Mouse (Mus musculus) right cerebral cortex, postnatal 4 days (tissue): ENCODE measurements at regions not wholly inside any gene's neighbourhood (a gene's known extent, or its start where the extent isn't known, plus 50 kb on each side); places are given as distances from the start of the nearest gene placed in this dataset.
A peak's percentile ranks its signal among the peaks of the same experiment; 100 is the strongest.

Experiments used
- DNase-seq: peaks from one replicate; pipeline ENCODE4 v3.0.0-alpha.2; 2022

GRCm38 (mm10) chr9:27557886-27558285 lies 161.3 kb downstream of the Spata19 start:
- no peak for DNase-seq

- no peak for DNase-seq
Measured at GRCm38 (mm10) chr9:27558286-27558685, 161.7 kb downstream of the Spata19 start.

GRCm38 (mm10) chr9:27568372-27569053 lies 171.9 kb downstream of the Spata19 start:
- peak; percentile 11 for DNase-seq

- DNase-seq: no peak
Measured at GRCm38 (mm10) chr9:27569054-27569387, 172.4 kb downstream of the Spata19 start.

DNA sequence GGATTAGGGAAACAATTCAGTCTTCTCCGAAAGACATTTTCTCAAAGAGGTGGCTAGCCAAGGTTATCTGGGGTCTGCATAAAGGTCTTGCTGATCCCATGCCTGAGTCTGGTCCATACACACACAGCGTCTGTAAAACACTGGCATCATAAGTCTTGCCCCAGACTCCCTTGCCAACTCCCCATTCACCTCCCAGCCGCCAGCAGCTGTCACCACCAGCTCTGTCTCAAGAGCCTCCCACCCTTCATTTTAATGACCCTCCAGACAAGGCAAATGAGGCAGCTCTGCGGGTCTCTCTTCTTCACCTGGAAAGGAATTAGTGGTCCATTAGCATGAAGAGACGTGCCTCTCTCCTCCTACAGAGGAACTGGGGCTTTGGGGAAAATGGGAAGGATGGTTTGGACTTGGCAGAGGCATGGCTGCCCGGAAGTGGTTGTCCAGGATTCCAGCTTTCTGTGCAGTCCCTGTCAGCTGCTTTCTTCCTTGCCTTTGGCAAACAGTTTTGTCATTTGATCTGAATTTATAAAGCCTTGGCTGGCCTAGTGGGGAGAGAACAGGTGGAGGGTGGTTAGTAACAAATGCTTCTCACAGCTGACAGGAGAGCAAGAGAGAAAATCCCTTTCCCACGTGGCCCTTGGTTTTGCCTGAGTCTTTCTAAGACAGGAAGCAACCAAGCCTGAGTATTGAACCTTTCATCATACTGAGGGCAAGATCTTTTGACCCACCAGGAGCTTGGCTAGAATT lies 173.3 kb upstream of the Opcml start:
- DNase-seq: no peak

- DNase-seq: no peak
Measured at GRCm38 (mm10) chr9:27634901-27635300, 155.7 kb upstream of the Opcml start.

DNA sequence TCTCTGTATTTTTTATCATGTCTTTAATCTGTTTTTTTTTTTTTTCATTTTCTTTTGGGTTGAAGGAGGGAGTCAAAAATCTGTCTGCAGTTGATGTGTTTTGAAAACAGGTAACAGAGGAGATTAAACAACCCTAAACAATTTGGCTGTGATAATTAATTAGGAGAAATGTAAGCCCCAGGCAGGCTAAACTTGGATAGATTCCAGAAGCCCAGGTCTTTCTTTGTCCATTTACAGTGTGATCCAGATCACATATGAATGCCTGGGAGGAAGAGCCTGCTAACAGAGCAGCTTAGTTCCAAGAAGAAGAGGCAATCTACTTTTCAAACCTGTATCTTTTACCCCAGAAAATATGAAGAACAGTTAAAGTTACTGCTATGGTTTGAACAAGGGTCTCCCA lies 150.0 kb upstream of the Opcml start:
- DNase-seq: no peak

DNA sequence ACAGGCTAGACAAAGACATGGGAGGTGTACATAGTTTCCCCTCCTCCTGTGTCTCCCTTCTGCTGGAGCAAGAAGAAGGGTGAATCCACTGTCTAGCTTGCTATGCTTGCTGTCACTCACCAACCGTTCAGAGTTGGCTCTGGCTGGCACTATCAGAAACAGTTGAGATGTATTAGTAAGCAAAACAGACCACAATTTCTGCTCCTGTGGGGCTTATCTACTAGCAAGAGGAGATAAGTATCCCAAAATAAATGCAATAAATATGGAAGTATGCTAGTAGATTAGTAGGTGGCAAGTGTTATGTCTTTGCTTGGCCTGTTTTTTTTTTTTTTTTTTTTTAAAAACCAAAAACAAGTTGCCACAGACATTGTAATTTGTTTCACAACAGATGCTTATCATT lies 147.3 kb upstream of the Opcml start:
- DNase-seq: no peak

GRCm38 (mm10) chr9:27643916-27644315 lies 146.7 kb upstream of the Opcml start:
- no peak for DNase-seq

- no peak for DNase-seq
Measured at GRCm38 (mm10) chr9:27645435-27645834, 145.1 kb upstream of the Opcml start.

DNA sequence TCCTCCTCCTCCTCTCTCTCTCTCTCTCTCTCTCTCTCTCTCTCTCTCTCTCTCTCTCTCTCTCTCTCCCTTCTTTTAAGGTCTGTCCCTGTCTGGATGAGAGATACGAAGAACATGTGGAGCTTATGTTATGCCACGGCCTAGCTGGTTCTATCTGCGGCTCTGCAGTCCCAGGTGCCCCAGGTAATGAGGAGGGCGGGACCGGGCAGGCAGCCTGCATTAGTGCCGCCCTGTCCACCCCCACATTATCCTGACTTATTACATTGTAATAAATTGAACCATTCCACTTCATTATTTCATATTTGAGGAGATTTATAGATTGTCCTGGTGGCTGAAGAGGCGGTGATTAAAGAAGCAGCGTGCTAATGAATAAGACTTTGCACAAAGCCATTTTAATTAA lies 144.5 kb upstream of the Opcml start:
- no peak for DNase-seq

DNA sequence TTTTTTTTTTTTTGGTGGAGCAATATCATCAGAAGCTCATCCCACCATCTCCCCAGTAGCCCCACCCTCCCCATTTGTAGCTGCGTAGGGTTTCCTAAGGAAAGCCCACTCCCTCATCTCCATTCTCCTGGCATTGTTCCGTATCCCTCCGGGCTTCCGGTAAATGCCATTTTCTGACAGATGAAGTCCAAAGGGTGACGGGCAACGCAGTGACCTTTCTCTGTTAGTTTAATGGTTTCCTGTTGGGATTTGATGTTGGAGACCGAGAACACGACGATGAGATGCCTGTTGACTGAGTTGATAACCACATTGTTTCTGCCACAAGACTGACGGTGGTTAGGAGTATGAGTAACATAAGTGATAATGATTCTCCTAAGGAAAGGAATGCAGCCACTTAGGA lies 143.6 kb upstream of the Opcml start:
- DNase-seq: no peak

DNA sequence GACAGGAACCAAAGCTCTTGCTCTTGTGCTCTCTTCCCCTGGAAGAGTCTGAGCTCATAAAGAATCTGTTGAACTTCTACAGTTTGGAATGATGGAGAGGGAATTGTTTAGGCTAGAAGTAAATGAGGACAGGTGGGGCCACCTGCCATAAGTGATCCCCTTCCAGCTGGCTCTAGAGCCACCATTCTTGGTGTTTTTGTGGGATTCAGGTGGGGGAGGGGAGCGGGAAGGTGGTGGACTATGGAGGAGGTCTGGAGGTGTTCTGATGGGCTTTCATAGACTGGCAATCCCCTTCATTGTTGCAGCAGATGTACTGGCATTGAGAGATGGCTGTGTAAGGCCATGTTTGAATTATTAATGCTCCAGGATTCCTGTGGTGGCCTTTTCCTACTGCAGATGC lies 132.6 kb upstream of the Opcml start:
- no peak for DNase-seq

DNA sequence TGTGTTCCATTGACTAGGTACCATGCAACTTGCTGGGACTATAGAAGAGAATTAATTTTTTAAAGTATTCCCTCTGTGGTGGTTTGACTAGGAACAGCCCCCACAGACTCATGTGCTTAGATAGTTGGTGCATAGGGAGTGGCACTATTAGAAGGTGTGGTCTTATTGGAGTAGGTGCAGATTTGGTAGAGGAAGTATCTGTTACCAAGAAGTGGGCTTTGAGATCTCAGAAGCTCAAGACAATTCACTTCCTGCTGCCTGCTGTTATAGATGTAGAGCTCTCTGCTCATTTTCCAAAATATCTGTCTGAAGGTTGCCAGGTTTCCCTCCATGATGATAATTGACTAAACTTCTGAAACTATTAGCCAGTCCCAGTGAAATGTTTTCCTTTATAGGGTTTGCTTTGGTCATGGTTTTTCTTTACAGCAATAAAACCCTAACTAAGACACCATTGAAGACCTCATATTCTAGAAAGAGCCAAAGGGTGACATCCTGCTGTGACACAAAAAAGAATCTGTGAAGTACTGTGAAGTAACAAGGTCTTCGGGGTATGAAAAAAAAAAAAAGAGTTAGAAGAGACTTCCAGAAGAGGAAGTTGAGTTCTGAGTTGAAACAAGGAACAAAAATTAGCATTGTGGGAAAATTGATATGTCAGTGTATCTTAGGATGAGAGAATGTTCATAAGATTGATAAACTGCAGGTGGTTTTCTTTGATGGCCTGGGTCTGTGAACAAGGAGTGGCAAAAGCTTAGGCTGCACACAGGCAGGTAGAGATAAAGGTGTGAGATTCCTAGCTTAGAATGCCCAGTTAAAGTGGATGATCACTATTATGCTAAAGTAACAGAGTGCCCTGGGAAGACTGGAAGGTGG lies 128.9 kb upstream of the Opcml start:
- DNase-seq: no peak

GRCm38 (mm10) chr9:27663230-27663629 lies 127.3 kb upstream of the Opcml start:
- DNase-seq: no peak

DNA sequence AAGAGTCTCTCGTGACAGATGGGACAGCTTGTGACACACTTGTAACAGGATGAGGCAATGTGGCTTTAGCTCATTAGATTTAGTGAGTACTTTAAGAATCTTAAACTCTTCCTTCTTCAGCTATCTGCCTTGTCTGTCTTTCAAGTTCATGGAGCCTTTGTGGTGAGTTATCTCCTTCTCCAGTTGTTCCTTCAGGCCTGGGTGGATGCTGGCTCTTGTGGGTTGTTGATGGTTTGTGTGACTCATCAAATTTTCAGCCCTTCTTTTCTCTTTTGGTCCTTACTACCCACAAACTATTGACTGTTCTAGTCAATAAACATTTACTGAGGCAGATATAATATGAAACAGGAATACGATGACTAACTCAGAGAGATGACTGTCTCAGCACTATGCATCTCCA lies 124.9 kb upstream of the Opcml start:
- DNase-seq: no peak

- DNase-seq: no peak
Measured at GRCm38 (mm10) chr9:27670032-27670740, 120.4 kb upstream of the Opcml start.

- DNase-seq: no peak
Measured at GRCm38 (mm10) chr9:27685325-27685724, 105.2 kb upstream of the Opcml start.

- no peak for DNase-seq
Measured at GRCm38 (mm10) chr9:27691616-27692015, 99.0 kb upstream of the Opcml start.

DNA sequence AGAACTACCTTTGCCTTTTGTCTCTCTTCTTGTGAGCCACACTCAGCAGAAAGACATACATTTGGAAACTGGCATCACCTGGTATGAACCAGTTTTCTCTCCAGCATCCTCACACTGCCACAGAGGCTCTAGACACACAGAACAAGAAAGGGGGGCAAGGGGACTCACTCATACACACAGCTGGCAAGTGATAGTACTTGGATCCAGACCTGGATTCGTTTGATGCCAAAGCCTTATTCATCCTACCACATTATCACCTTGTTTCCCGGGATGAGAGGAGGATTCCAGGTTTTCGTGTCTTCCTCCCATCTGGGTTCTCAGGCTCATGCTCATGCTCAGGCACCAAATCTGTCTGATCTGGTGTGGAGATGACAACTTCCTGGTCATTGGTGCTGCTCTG lies 97.8 kb upstream of the Opcml start:
- DNase-seq: no peak

GRCm38 (mm10) chr9:27694805-27695593 lies 95.6 kb upstream of the Opcml start:
- no peak for DNase-seq

DNA sequence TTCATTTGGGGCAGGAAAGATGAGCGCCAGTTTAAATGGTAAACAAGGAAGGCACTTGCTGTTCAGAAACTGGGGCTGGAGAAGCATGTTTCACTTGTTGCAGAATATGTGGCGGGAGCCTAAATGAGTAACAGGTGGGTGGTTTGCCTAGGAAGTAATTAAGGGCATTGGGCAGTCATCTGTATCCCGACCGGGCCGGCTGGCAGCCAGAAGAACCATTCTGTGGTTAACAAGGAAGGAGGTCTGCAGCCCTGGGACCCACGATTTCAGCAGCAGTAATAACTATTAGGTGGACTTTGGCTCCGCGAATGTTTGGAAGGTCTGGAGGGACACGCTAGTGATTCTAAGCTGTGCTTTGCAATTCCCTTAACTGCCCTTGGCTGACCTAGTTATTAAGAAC lies 89.0 kb upstream of the Opcml start:
- no peak for DNase-seq
